Comparison of ENCODE assay signal across 8 mouse cellular contexts in the genomic region with DNA sequence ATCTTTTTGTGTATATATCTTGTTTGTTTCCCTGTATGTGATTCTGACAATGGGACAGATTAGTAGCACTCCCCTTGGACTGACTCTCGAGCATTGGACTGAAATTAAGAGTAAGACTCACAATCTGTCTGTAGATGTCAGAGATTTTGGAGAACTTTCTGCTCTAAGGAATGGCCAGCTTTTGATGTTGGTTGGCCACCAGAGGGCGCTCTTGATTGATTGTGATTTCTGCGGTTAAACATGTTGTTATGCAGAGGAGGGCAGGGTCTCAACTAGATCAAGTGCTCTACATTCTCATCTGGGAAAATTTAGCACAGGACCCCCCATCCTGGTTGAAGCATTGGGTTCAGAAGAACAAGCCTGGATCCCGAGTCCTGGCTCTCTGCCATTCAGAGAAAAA.
DNase-seq lines count a peak whose midpoint lies in the region; ATAC-seq lines count a peak whose summit lies in the region.

No protein-coding gene starts in this region.

- ATAC-seq in heart, embryonic 12.5 days (ENCODE audit: insufficient number of reproducible peaks, low FRiP score): no peak
- ATAC-seq in liver, embryonic 13.5 days (ENCODE audit: low read depth): no peak

- no peak overlapping the region for H3K9ac ChIP-seq in heart, embryonic 12.5 days
- H3K9ac ChIP-seq in liver, embryonic 13.5 days: no peak overlapping the region

- no peaks in the 10 kb centered on the region for H3K27me3 ChIP-seq in heart, embryonic 12.5 days (replicated peaks)
- H3K27me3 ChIP-seq in liver, embryonic 13.5 days: no peaks in the 10 kb centered on the region

- no peak overlapping the region for H3K4me2 ChIP-seq in heart, embryonic 12.5 days
- H3K4me2 ChIP-seq in liver, embryonic 13.5 days: no peak overlapping the region

- peaks cover 20% of the 10 kb centered on the region for H3K9me3 ChIP-seq in heart, embryonic 12.5 days (replicated peaks)
- H3K9me3 ChIP-seq in liver, embryonic 13.5 days (replicated peaks): no peaks in the 10 kb centered on the region; the same call in 1 of the 2 replicates

- peak; percentile 45 for DNase-seq in heart, postnatal 4 days
- DNase-seq in A20 (ENCODE audit: low read depth, low spot score): peak; percentile 59
- peak; percentile 39 for DNase-seq in adipocyte (ENCODE audit: low spot score)
- peak; percentile 3 for DNase-seq in liver, embryonic 13.5 days
- peak; percentile 67 for DNase-seq in thymus, postnatal 14 days
- no peak for DNase-seq in layer of hippocampus, adult 9-11 months
- DNase-seq in right cerebral cortex, postnatal 25 days: no peak

- H3K36me3 ChIP-seq in heart, embryonic 12.5 days: peaks cover 3% of the 10 kb centered on the region; the same call in 1 of the 2 replicates
- H3K36me3 ChIP-seq in liver, embryonic 13.5 days: no peaks in the 10 kb centered on the region

- WGBS in heart, embryonic 12.5 days: 77% methylated on average over 4 of the region's 4 CpGs
- 52% methylated on average over 4 of the region's 4 CpGs for WGBS in liver, embryonic 13.5 days (ENCODE audit: insufficient replicate concordance)

- no peaks in the 10 kb centered on the region for H3K4me1 ChIP-seq in heart, embryonic 12.5 days (replicated peaks)
- H3K4me1 ChIP-seq in liver, embryonic 13.5 days (replicated peaks): no peaks in the 10 kb centered on the region

- no peak overlapping the region for H3K27ac ChIP-seq in heart, embryonic 12.5 days (ENCODE audit: poor library complexity, severe bottlenecking)
- H3K27ac ChIP-seq in liver, embryonic 13.5 days: no peak overlapping the region

- H3K4me3 ChIP-seq in heart, embryonic 12.5 days: no peak overlapping the region
- H3K4me3 ChIP-seq in liver, embryonic 13.5 days (replicated peaks): no peak overlapping the region

Comparison
In these comparisons a context has a peak if more than half of its experiments do, and no peak if none do; other contexts are left out.
1. DNase-seq: peak in heart, postnatal 4 days (single experiment), A20 (single experiment), adipocyte (single experiment), liver, embryonic 13.5 days (single experiment) and thymus, postnatal 14 days (single experiment); none in layer of hippocampus, adult 9-11 months (single experiment) and right cerebral cortex, postnatal 25 days (single experiment).